Mouse (Mus musculus) layer of hippocampus, adult 9-11 months (tissue): ENCODE results near the gene Kpna7.
"Not testable (repeated sequence)": the region's sequence is repeated elsewhere in the genome, so short reads cannot be mapped to it uniquely, and the experiment has no call there.

Experiments
- DNase-seq: peaks from one replicate; pipeline ENCODE4 v3.0.0; 2022

Kpna7 gene

DNA sequence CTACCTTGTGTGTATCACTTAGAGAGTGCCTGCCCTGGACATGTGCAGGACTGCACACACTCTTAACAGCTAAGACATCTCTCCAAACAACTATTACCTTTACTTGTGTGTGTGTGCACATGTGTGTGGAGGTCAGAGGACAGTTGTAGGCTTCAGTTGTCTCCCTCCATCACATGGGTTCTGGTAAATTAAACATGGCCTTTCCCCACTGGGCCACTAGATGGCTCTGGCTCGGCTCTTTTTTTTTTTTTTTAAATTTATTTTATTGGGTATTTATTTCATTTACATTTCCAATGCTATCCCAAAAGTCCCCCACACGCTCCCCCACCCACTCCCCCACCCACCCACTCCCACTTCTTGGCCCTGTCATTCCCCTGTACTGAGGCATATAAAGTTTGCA is 67.1 kb downstream of the Kpna7 start:
- not testable (repeated sequence) for DNase-seq

DNA sequence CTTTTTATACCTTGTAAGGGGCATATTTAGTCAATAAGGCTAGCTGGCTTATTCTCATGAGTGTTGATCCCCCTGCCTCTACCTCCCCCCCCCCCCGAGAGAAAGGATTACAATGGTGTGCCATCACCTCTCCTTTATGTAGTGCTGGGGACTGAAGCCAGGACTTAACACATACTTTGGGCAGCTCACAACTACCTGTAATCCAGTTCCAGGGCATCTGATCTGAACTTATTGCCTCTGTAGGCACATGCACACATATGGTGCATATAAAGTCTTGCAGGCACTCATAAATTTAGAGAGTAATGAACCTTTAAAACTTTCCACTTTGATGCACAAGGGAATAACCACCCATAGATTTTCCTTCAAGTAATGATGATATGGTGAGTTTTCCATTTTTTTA is 69.6 kb downstream of the Kpna7 start:
- no peak for DNase-seq

DNA sequence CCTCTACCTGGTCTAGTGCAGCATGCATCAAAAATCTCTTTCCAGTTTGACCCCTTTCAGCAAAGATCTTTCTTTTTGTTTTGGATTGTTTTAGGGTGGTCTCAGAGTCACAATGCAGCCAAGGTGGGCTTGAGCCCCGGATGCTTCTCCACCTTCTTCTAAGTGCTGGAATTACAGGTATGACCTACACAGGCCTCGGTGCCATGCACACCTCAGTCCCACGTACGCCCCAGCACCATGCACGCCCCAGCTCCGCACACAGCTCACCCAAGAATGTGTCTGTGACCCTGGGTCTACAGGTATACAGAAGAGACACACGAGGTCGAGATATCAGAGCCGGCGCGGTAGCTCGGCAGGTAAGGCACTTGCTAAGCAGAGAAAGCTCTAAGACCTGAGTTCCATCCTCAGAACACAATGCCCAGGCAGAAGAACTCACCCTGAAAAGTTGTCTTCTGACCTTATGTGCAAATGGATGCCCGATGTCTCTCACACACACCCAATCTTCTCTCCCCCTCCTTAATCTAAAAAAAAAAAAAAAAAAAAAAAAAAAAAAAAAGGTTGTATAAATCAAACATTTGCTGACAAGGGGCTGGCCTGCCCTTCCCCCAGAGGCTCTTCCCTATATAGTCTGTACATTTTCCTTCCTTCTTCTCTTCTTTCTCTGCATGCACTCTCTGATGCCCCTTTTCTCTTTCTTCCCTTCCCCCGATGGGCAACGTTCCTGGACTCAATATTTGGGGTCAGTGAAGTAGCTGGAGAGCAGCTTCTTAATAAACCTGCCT is 74.8 kb downstream of the Kpna7 start:
- no peak for DNase-seq

DNA sequence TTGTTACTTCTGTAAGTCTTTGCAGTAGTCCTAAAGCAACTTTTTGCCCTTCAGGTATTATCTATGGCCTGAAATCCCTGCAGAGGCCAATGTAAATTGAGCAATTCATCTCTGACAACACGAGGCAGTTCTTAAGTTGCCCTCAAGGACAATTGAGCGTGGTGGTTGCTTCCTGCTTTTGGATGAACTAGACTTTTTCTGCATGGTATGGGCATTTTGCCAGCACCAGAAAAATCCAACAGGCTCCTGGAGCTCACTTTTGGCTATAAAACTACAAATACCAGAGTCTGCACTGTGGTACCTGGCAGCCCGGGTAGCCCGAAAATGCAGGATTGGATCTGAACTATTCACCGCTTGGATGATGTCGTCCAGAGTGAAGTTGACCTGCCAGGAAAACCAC is 78.2 kb downstream of the Kpna7 start:
- DNase-seq, result no peak

DNA sequence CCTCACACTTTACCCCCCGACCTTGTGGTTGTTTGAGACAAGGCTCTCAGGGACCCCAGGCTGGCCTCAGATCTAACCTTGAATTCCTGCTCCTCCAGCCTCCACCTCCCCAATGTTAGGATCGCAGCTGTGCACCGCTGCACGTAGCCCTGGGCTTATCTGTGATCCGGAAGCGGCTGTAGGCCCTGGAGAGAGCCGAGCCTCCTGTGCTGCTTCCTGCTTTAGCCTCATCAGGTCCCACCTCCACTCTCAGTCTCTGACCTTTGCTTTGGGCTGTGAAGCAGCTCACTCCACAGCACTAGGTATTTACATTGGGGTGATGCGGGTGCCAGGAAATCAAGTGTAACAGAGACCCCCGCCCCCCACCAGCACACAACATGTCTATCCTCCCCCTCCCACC is 79.3 kb downstream of the Kpna7 start:
- DNase-seq, result no peak

DNA sequence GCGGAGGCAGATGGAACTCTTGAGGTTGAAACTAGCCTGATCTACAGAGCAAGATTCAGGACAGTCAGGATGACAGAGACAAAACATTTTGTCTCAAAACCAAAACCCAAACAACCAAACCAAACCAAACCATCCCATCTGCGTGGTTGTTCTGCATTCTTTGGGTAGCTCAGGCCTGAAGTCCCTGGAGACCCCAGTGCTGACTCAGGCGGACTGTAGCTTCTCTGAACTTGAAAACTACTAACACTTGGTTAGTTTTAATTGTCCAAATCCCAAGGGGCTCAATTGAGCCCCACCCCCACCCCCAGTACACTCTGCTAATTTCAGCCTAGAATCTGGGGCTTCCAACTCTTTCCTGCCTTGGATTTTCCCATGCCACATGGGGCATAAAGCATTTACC is 80.5 kb downstream of the Kpna7 start:
- no peak for DNase-seq

DNA sequence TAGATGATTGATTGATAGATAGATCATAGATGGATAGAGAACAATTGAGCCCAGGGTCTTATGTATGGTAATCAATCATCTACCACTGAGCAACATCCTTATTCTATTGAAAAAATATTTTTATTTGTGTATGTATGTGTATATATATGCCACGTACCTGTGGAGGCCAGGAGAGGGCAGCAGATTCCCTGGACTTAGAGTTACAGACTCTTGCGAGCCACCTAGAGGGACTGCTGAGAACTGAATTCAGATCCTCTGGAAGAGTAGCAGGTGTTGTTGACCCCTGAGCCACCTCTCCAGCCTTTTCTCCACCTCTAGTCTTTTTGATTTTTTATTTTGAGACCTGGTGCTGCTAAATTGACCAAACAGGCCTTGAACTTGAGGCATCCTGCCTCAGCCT is 85.3 kb downstream of the Kpna7 start:
- DNase-seq, result no peak

DNA sequence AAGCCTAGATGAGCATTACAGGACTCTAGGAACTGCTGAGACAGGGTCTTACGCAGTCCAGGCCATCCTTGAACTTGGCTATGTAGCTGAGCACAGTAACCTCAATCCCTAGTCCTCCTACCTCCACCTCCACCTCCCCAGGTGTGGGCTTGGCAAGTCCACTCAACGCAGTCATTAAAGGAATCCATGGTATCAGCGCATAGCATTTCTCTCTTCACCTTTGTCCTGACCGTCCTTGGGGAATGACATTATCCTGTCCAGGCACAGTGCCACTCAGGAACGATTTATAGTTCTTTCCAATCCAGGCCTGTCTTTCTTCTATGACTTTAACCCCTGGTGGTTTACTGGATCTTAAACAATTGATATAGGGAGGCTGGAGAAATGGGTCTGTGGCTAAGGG is 93.3 kb downstream of the Kpna7 start:
- no peak for DNase-seq

DNA sequence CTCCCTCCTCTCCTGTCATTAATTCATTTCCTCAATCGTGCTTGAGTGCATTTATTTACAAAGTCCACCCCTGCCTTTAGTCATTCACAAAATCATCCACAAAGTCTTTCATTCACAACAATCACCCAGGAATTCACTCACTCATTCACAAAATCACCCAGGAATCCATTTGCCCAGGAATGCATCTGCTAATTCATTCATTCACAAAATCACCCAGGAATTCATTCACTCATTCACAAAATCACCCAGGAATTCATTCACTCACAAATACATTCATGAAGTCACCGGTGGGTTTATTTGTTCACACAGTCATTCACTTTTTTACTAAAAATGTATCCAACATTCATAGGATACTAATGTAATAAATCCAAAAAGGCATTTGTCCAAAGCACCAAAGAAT is 93.8 kb downstream of the Kpna7 start:
- no peak for DNase-seq

DNA sequence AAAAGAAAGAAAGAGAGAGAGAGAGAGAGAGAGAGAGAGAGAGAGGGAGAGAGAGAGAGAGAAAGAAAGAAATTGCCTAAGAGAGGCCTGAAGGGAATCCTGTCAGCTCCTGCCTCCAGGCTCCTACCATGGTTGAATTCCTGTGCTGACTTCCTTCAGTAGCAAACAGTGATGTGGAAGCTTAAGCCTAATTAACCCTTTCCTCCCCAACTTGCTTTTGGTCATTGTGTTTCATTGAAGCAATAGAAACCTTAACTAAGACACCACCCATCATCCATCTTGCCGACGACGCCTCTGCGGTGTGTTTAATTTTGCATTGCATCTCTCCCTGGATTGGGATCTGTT is 94.8 kb downstream of the Kpna7 start:
- no peak for DNase-seq

DNA sequence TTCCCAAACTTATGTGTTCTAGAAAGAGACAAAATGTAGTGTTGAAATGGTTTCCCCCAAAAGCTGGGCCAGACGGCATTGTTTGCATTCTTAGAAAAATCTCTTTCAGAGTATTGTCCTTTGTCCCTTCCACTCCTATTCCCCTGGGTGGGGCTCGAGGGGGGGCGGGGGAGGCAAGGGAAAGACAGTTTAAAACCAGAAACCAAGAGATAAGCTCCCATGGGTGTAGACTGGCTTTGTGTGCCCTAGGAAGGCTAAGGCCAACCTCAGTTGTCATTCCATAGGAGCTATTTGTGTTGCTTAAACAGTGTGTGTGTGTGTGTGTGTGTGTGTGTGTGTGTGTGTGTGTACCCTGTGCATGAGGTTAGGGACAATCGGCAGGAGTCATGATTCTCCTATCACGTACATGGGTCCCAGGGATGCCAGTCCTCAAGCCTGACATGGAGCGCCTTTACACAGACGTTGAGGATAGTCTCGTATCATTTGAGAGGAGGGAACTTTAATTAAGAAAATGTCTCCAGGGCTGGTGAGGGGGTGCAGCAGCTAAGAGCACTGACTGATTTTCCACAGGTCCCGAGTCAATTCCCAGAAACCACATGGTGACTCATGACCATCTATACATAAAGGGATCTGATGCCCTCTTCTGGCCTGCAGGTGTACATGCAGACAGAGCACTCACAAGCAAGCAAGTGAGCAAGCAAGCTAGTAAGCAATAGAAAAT is 95.3 kb downstream of the Kpna7 start:
- DNase-seq, result peak; percentile 64

DNA sequence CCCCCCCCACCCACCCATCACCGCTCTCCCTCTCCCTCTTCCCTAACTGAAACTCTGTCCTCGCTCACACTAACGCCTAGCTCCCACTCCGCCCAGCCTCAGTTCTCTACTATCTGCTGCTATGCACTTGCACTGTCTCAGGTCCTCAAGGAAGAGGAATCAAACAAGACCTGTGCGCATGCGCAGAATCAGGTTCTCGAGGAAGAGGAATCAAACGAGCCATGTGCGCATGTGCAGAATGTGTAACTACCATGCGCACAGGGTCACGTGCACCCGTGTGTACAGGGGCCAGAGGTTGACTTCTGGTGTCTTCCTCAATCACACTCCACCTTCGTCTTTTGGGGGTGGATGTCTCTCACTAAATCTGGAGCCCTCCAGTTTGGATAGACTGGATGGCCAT is 96.3 kb downstream of the Kpna7 start:
- no peak for DNase-seq

DNA sequence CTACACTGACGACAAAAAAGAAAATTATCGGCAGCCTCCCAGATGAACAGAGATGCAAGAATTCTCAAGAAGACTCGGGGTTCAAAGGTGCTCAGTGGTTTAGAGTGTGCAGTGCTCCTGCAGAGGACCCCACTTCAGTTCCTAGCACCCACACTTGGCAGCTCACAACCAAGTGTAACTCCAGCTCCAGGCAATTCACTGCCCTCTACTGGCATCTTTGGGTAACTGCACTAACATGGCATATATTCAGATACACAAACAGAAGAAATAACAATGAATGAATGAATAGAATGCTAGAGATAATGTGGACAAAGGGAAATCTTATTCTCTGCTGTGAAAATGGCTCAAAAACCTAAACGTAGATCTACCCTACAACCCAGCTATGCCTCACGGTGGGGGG is 99.0 kb downstream of the Kpna7 start:
- no peak for DNase-seq

DNA sequence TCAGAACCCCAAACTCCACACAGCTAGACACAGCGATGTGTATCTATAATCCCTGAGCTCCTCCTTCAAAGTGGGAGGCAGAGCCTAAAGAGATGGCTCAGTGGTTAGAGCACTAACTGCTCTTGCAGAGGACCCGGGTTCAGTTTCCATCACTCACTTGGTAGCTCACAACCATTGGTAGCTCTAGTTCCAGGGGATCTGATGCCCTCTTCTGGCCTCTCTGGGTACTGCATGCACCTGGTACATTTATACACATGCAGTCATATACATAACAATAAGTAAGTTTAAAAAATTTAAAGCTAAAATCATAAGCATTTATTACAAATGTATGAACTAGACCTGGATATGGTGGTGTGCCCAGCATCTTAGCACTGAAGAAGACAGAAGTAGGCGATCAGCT is 100.6 kb downstream of the Kpna7 start:
- DNase-seq, result no peak

DNA sequence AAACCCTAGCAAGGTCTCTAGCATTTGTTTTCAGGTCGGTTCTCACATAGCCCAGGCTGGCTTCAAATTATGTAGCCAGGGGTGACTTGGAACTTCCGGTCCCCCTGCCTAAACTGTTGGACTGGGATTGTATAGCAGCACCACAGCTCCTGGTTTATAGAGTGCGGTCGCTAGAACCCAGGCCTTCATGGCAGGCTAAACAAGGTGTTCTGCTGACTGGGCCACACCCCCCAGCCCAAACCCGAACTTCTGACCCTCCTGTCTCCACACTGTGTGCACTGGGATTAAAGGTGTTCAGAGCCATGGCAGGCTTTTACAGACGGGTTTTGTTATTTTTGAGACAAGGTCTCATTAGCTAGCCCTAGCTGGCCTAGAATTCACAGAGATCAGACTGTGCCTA is 104.7 kb downstream of the Kpna7 start:
- DNase-seq, result no peak

DNA sequence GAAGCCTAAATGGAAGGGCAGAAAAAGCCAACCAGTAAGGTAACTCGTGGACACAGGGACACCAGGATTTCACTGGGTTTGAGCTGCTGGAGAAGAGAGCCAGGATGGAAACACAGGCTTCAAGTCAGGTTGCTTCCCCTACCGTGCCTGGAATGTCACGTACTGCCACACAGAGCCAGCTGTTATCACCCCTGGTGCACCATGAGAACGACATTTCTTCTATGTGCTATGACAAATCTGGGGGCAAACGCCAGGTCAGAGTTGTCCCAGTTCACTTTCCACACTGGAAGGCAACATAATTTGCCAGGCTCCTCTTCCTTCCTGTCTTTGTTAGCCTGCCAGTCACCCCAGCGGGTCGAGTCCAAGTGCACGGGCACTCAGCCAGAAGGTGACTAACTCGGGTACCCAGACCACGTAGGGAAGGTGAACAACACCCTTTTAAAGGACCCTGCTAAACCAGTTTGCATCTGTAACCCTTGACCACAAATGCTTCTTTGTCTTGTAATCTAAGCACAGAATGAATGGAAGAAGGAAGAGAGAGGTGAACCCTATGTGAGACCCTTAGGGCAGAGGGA is 105.2 kb downstream of the Kpna7 start:
- no peak for DNase-seq

DNA sequence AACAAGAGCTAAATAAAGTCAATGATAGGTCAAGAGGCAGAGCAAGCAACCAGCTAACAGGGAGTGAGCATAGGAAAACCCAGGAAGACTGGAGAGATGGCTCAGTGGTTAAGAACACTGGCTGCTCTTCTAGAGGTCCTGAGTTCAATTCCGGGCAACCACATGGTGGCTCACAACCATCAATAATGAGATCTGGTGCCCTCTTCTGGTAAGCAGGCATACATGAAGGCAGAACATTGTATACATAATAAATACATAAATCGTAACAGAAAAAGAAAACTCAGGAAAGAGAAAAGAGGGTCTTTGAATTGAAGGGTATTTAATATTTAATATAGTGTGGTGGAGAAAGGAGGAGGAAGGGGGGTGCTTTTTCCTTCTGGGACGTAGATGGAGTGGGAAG is 112.6 kb downstream of the Kpna7 start:
- DNase-seq, result no peak

DNA sequence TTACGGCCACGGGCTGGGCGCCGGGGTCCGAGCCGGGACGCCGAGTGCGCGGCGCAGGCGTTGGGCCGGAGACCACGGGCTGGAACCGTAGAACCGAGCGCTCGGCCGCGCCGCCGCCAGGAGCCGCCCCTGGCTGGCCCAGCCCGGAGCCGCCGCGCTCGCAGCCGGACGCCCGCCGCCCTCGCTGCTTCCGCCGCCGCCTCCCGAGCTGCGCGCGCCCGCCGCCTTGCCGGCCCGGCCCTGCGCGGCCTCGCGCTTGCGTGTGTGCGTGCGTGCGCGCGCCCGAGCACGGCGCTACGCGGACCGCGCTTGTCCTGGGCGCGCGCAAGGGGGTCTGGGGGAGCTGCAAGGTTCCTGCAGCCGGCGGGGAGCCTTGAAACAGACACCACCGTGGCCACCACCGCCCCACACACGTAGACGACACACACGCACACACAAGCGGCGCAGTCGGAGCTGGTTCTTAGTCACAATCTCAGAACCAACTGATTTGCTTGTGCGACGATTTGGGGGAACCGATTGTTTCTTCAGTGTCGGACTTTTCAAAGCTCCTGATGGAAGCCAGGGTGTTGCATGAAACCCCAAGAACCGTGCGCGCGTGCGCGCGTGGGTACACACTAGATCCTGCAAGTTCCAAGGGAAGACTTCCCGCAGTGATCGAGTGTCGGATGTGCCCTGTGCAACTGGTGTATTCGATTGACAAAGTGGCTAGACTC is 118.0 kb downstream of the Kpna7 start, which contains the start of gene Smurf1:
Gene Smurf1, minus strand, starts transcription at position 209 of the 713 bp plus-strand sequence.
- peak; percentile 87 for DNase-seq

DNA sequence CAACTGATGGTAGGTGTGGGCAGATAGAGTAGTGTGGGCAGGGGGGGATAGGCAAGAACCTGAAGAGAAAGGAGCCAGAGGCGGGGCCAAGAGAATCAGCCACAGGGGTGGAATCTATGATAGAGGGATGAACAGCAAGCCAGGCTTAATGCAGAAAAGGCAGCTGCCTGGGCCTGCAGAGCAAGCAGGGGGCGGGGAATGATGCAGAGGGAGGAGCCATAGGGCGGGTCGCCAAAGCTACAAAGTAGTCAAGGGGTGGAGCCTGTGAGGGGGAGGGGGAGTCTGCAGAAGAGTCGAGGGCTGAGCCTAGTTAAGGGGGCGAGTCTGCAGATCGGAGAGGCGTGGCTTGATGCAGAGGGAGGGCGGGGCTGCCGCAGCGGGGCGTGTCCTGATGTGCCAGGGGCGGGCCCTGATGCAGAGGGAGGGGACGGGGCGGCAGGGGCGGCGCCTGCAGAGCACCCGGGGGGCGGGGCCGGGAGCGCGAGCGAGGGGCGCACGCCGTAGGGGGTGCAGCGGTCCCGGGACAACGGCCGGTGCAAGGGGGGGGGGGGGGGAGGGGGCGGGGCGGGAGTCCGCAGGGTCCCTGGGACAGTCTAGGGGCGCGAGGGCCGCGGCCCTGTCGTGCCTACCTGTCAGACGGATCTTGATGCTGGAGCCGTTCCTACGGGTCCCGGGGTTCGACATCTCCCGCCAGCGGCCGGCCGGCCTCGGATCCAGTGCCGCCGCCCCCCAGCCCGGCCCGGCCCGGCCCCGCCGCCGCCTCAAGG is 118.8 kb downstream of the Kpna7 start:
- peak; percentile 91 for DNase-seq

DNA sequence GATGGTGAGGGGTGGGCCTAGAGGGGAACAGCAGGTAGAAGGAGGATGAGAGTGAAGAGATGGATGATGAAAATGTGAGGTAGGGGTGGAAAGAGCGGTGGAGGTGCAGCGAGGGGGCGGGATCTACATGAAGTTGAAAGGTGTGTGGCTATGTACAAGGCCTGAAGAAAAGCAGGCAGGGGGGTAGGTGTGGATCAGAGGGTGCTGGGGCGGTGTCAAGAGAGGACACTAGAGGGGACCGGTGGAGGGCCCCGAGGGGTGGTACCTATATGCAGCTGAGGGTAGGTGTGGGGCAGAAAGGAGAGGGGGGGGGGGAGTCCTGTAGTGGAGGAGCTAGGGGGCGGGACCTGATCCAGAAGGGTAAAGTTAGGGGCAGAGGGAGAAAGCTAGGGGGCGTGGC is 119.4 kb downstream of the Kpna7 start:
- DNase-seq, result no peak

DNA sequence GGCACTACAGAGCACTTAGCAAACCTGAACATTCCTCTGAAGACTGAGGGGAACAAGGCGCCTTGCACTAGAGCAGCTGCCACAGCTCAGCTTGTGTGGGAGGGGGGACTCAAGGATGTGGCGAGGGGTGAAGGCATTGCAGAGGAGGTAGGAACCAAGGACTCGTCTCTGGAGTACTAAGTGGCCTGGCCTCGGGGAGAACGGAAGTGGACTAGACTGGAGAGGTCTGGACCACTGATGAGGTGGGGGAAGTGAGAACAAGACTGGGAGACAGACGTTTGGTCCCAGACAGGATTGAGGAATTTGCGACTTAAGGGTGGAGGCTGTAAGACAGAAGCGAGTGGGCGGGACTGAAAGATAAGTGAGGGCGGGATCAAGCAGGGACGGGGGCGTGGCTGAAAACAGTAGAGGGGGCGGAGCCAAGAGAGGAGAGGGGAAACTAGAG is 120.0 kb downstream of the Kpna7 start:
- DNase-seq, result peak; percentile 88

DNA sequence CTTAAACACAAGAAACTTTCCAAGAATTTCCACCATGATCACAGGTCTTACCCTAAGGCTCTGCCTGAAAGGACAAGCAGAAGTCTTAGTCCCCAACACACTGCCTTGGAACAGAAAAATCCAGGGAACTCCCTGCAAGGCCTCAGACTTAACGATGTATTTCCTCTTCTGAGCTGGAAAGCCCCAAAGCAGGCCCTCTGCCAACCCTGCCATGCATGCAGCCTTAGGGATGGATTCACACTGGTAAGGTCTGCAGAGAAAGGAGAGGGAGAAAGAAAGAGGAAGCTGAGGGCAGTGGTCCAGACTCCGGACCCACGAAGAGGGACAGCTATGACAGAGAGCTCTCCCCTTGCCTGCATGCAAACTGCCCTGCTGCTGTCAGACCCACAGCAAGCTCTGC is 120.4 kb downstream of the Kpna7 start:
- peak; percentile 57 for DNase-seq

DNA sequence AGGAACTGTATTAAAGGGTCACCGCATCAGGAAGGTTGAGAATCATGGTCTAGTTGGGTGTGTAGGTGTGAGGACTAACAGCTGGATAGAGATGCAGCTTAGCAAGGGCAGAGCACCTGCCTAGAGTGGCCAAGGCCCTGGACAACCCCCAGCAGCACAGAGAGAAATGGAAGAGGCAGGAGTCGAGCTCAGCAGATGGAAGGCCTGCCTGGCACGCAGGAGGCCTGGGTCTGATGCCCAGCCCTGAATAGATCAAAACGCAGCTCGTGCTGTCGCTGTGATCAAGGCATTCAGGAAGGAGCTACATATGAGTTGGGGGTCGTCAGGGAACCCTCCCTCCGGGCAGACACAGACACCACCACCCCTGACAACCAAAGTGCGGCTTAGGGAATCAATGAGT is 125.6 kb downstream of the Kpna7 start:
- no peak for DNase-seq
